Mouse (Mus musculus) testis, adult 2 months (tissue): ENCODE results near the gene Rfx4.

Experiments used
- CTCF ChIP-seq: fragments of 200-500 bp; IDR thresholded peaks from 2 replicates; pipeline ENCODE4 v1.5.1; 2012; ENCODE audit warnings: low read depth, mild to moderate bottlenecking, inconsistent platforms, low read length, moderate library complexity; ENCODE audit not compliant: control insufficient read depth, insufficient read depth, insufficient replicate concordance
- POLR2A ChIP-seq: fragments of 200-500 bp; IDR thresholded peaks from 2 replicates; pipeline ENCODE4 v1.6.1; 2012; ENCODE audit warnings: low read depth, mild to moderate bottlenecking, inconsistent platforms, low read length, moderate library complexity; ENCODE audit not compliant: control insufficient read depth

GRCm38 (mm10) chr10:84909021-84909801, 153.3 kb downstream of the Rfx4 start:
- no peak for TF ChIP-seq CTCF
- no peak for TF ChIP-seq POLR2A
